Mouse (Mus musculus) liver, embryonic 14.5 days (tissue): ENCODE measurements around the gene Gpr141. TPM values are rescaled to one million over a fixed set of nuclear protein-coding genes. Genes with fewer than 3 reads are reported as not detected.
"Not testable (repeated sequence)": the region's sequence is repeated elsewhere in the genome, so short reads cannot be mapped to it uniquely, and the experiment has no call there.

Source experiments
- ATAC-seq: fragments of 200-750 bp; cut with Nextera tagmentation; 2 replicates; pipeline ENCODE4 v1.8.0; 2017; ENCODE audit warnings: moderate number of reproducible peaks, mild to moderate bottlenecking, moderate library complexity; ENCODE audit not compliant: insufficient read depth
- DNase-seq, 3 experiments: peaks; one replicate each; pipeline ENCODE4 v3.0.0-alpha.2; 2012 to 2013; ENCODE audit warnings: low read depth in 3 of 3, low spot score in 3 of 3
- H3K27ac ChIP-seq: fragments of 300-500 bp; sonication (generic); 2 replicates; pipeline ENCODE4 v1.5.1; 2014; ENCODE audit warnings: moderate library complexity, mild to moderate bottlenecking, control low read depth, inconsistent platforms
- H3K27me3 ChIP-seq: fragments of 300-500 bp; sonication (generic); 2 replicates; pipeline ENCODE4 v1.6.1; 2014; ENCODE audit warnings: mild to moderate bottlenecking, low read length, moderate library complexity; ENCODE audit not compliant: control insufficient read depth, insufficient read depth
- H3K36me3 ChIP-seq: fragments of 300-500 bp; sonication (generic); replicated peaks from 2 replicates; pipeline ENCODE4 v1.6.1; 2014; ENCODE audit warnings: low read depth; ENCODE audit not compliant: control insufficient read depth, insufficient read depth
- H3K4me1 ChIP-seq, 2 experiments: fragments of 200-500 bp in 1 of 2; fragments of 300-500 bp in 1 of 2; sonication (generic) in 1 of 2; replicated peaks; 2 replicates each; pipeline ENCODE4 v1.6.1; 2012 to 2014; ENCODE audit warnings: antibody characterized with exemption in 1 of 2, inconsistent platforms in 1 of 2, low read length in 1 of 2; ENCODE audit not compliant: control insufficient read depth in 2 of 2, insufficient read depth in 2 of 2
- H3K4me2 ChIP-seq: fragments of 300-500 bp; sonication (generic); 2 replicates; pipeline ENCODE4 v1.6.1; 2014; ENCODE audit warnings: low read depth, mild to moderate bottlenecking, control low read depth, moderate library complexity
- H3K4me3 ChIP-seq, 2 experiments: fragments of 200-500 bp in 1 of 2; fragments of 300-500 bp in 1 of 2; sonication (generic) in 1 of 2; 2 replicates each; pipeline ENCODE4 v1.5.1; 2012 to 2014; ENCODE audit warnings: low read depth in 2 of 2, low read length in 2 of 2, mild to moderate bottlenecking in 2 of 2, control low read depth in 1 of 2, inconsistent platforms in 1 of 2, moderate library complexity in 1 of 2; ENCODE audit not compliant: insufficient read depth in 1 of 2
- H3K9ac ChIP-seq: fragments of 300-500 bp; sonication (generic); replicated peaks from 2 replicates; pipeline ENCODE4 v1.6.1; 2014; ENCODE audit warnings: mild to moderate bottlenecking, control low read depth, moderate library complexity
- H3K9me3 ChIP-seq: fragments of 300-500 bp; sonication (generic); 2 replicates; pipeline ENCODE4 v1.6.1; 2016; ENCODE audit warnings: low read length, mixed read lengths; ENCODE audit not compliant: control insufficient read depth
- CTCF ChIP-seq: IDR thresholded peaks from 2 replicates; pipeline ENCODE4 v1.5.1; 2016; ENCODE audit warnings: antibody characterized with exemption, low read depth, control low read depth
- EP300 ChIP-seq: IDR thresholded peaks from 2 replicates; pipeline ENCODE4 v1.6.1; 2016; ENCODE audit warnings: antibody characterized with exemption, low read depth
- WGBS: fragments of 180-500 bp; shearing (Covaris S2); extraction: QIAGEN DNeasy Blood & Tissue Kit; methylation state at CpG from one replicate; pipeline ENCODE4 v1.1.7; 2014; ENCODE audit not compliant: insufficient replicate concordance; 5-methylcytosine and 5-hydroxymethylcytosine counted together
- polyA plus RNA-seq, 2 experiments: library from polyadenylated mRNA; depleted of rRNA in 1 of 2; stranded (reverse) in 1 of 2; unstranded in 1 of 2; fragments of >200 nt; fragmentation: Nextera tagmentation in 1 of 2; extraction: Ambion mirVana in 1 of 2; gene quantifications; 2 replicates each; pipeline versions ENCODE4 v1.2.1 to v1.2.3; 2012 to 2014

Gene Gpr141
- polyA plus RNA-seq, 2 experiments, result 0.65 to 2.8 TPM

DNA sequence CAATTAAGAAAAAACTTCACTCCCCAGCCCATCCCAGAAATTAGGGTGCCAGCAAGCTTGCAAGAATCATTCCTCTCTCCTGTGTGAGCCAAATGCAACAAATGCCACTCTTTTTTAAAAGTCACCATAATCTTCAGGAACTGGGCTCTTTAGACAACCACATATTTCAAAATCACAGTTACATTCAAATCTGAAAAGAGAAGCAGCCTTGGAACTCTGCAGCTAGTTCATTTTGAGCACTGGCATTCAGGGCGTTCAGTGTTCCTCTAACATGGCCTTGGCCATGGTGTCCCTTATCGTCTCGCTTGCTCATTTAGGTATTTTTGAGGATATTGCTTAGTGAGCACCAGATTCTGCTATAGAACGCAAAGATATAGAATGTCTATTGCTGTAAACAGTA, 4.1 kb downstream of the Gpr141 start:
- no peak for DNase-seq
- no peak for ATAC-seq
- Histone ChIP-seq H3K9me3 (no peaks in the 10 kb centered on the region), H3K27ac (no peak overlapping the region), H3K4me3 (no peak overlapping the region), H3K9ac (no peak overlapping the region), H3K27me3 (no peaks in the 10 kb centered on the region), H3K4me2 (no peak overlapping the region), H3K36me3 (no peaks in the 10 kb centered on the region), H3K4me1 (no peaks in the 10 kb centered on the region)
- TF ChIP-seq EP300 (no peak), CTCF (no peak)
- 67% methylated on average over 4 of the region's 4 CpGs for WGBS

DNA sequence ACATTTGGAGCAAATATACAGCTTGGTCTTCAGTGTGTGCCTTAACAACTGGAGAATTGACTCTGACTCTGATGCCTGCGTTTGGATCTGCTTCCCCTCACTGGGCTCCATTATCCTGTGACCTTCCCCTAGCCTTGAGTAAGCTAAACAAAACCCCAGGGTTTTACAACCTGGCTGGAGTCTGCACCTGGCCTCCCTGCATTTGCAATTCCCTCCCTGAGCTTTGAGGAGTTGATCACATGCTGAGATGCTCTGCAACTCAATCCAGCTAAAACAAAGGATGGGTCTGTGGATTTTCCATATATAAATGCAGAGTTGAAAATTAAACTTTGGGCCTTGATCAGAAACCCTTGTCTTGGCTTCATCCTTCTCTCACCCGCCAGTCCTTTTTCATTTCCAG, 4.8 kb downstream of the Gpr141 start:
- Histone ChIP-seq H3K27ac (no peak overlapping the region), H3K27me3 (no peaks in the 10 kb centered on the region), H3K9me3 (no peaks in the 10 kb centered on the region), H3K4me3 (no peak overlapping the region), H3K4me1 (no peaks in the 10 kb centered on the region), H3K36me3 (no peaks in the 10 kb centered on the region), H3K4me2 (no peak overlapping the region), H3K9ac (no peak overlapping the region)
- DNase-seq (no peak), ATAC-seq (no peak)
- 48% methylated on average over 2 of the region's 2 CpGs for WGBS
- TF ChIP-seq EP300, result no peak
- no peak for TF ChIP-seq CTCF

DNA sequence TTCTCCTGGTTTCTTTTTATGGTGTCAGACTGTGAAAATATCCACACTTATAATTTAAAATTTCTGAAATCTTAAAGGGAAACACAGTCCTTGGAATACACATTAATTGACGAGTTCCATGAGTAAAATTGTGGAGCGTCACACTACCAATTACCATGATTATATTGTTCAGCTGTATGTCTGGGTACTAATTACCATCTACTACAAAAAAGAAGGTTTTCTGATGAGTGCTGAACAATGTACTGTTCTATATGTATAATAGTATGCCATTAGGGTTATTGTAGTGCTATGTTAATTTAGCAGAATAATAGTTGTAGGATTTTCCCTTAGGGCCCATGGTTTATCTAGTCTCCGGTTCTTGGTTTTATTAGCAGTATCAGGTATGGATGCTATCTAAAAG, 29.1 kb downstream of the Gpr141 start:
- DNase-seq (no peak), ATAC-seq (no peak)
- 68% methylated on average over 3 of the region's 3 CpGs for WGBS
- H3K4me2 ChIP-seq, result no peak overlapping the region
- H3K4me1 ChIP-seq, result no peaks in the 10 kb centered on the region
- no peak overlapping the region for H3K9ac ChIP-seq
- TF ChIP-seq CTCF (no peak), EP300 (no peak)
- no peaks in the 10 kb centered on the region for H3K27me3 ChIP-seq
- no peak overlapping the region for H3K27ac ChIP-seq
- H3K9me3 ChIP-seq, result no peaks in the 10 kb centered on the region
- H3K4me3 ChIP-seq, result no peak overlapping the region
- no peaks in the 10 kb centered on the region for H3K36me3 ChIP-seq

DNA sequence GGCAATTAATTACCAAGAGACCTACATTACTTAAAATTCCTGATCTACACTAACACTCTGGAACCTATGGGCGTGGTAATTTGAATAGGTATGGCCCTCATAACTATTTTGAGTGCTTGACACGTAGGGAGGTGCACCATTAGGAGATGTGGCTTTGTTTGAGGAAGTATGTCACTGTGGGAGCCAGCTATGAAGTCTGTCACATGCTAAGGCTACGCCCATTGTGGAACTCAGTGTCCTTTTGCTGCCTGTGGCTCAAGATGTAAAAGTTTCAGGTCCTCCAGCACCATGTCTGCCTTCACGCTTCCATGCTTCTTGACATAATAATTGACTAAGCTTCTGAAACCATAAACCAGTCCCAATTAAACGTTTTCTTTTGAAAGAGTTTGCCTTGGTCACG, 29.6 kb downstream of the Gpr141 start:
- no peak overlapping the region for H3K9ac ChIP-seq
- 41% methylated on average over 6 of the region's 6 CpGs for WGBS
- no peak overlapping the region for H3K4me3 ChIP-seq
- no peaks in the 10 kb centered on the region for H3K9me3 ChIP-seq
- ATAC-seq, result no peak
- H3K27ac ChIP-seq, result no peak overlapping the region
- DNase-seq, result no peak
- no peaks in the 10 kb centered on the region for H3K4me1 ChIP-seq
- H3K4me2 ChIP-seq, result no peak overlapping the region
- TF ChIP-seq EP300, result no peak
- TF ChIP-seq CTCF, result no peak
- H3K27me3 ChIP-seq, result no peaks in the 10 kb centered on the region
- H3K36me3 ChIP-seq, result no peaks in the 10 kb centered on the region

DNA sequence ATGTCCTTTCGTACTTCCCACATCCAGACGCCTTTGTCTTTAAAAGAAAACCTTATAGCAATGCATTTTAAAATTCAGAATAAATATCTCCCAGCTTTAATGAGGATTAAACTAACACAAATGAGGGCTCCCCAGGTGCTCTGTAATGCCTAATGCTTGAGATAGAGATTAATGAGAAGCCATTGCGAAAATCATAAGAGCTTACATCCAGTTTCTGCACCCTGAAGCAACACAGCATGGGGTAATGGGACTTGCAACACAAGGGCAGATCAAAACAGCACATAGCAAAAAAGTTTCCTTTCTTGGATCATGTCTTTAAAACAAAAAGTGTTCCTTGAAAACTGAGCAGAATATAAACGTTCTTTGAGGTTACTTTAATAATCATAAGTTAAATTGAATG, 30.3 kb downstream of the Gpr141 start:
- Histone ChIP-seq H3K9ac (no peak overlapping the region), H3K4me2 (no peak overlapping the region), H3K4me3 (no peak overlapping the region), H3K36me3 (no peaks in the 10 kb centered on the region), H3K9me3 (no peaks in the 10 kb centered on the region), H3K27ac (no peak overlapping the region), H3K4me1 (no peaks in the 10 kb centered on the region), H3K27me3 (no peaks in the 10 kb centered on the region)
- DNase-seq (no peak), ATAC-seq (no peak)
- TF ChIP-seq EP300 (no peak), CTCF (no peak)
- 56% methylated on average over 4 of the region's 4 CpGs for WGBS

DNA sequence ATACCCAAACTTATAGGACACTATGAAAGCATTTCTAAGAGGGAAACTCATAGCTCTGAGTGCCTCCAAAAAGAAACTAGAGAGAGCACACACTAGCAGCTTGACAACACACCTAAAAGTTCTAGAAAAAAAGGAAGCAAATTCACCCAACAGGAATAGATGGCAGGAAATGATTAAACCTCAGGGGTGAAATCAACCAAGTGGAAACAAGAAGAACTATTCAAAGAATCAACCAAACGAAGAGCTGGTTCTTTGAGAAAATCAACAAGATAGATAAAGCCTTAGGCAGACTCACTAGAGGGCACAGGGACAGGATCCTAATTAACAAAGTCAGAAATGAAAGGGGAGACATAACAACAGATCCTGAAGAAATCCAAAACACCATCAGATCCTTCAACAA, 36.1 kb downstream of the Gpr141 start:
- H3K36me3 ChIP-seq, H3K9me3 ChIP-seq, H3K27me3 ChIP-seq, H3K4me3 ChIP-seq, ATAC-seq, H3K27ac ChIP-seq, H3K4me1 ChIP-seq, H3K9ac ChIP-seq, DNase-seq, H3K4me2 ChIP-seq: not testable (repeated sequence)
- 12% methylated on average over 1 of the region's 1 CpGs for WGBS
